Mouse (Mus musculus) kidney, adult 2 months (tissue): ENCODE results near the gene Rae1. TPM values are rescaled to one million over a fixed set of nuclear protein-coding genes. Genes with fewer than 3 reads are reported as not detected.

Source experiments
- DNase-seq: peaks from one replicate; pipeline ENCODE4 v3.0.0; 2021
- H3K27ac ChIP-seq: fragments of 200-500 bp; 2 replicates; pipeline ENCODE4 v1.5.1; 2012; ENCODE audit warnings: low read depth, low read length, control low read depth, inconsistent platforms; ENCODE audit not compliant: insufficient read depth
- H3K27me3 ChIP-seq: fragments of 200-500 bp; replicated peaks from 2 replicates; pipeline ENCODE4 v1.6.1; 2012; ENCODE audit warnings: mild to moderate bottlenecking, moderate library complexity, low read length, inconsistent platforms; ENCODE audit not compliant: control insufficient read depth, insufficient read depth
- H3K36me3 ChIP-seq: fragments of 200-500 bp; 2 replicates; pipeline ENCODE4 v1.6.1; 2012; ENCODE audit warnings: mild to moderate bottlenecking, moderate library complexity, low read length, inconsistent platforms; ENCODE audit not compliant: control insufficient read depth, insufficient read depth
- H3K4me1 ChIP-seq: fragments of 200-500 bp; 2 replicates; pipeline ENCODE4 v1.6.1; 2011; ENCODE audit warnings: low read length; ENCODE audit not compliant: control insufficient read depth, insufficient read depth
- H3K4me3 ChIP-seq: fragments of 200-500 bp; 2 replicates; pipeline ENCODE4 v1.5.1; 2011; ENCODE audit warnings: mild to moderate bottlenecking, low read depth, low read length, control low read depth; ENCODE audit not compliant: insufficient read depth
- CTCF ChIP-seq: fragments of 200-500 bp; conservative IDR thresholded peaks from 2 replicates; pipeline ENCODE4 v1.5.1; 2011; ENCODE audit warnings: low read depth, mild to moderate bottlenecking, control low read depth, low read length, moderate library complexity, mixed read lengths; ENCODE audit not compliant: insufficient read depth, insufficient read length
- POLR2A ChIP-seq: fragments of 200-500 bp; IDR thresholded peaks from one replicate; pipeline ENCODE4 v1.6.1; 2011; ENCODE audit warnings: low read depth, low read length, control low read depth
- WGBS: fragments of 180-500 bp; shearing (Covaris S2); methylation state at CpG from one replicate; pipeline ENCODE4 v1.1.7; 2018; 5-methylcytosine and 5-hydroxymethylcytosine counted together
- polyA plus RNA-seq: library from polyadenylated mRNA; depleted of rRNA; stranded (reverse); fragments of >200 nt; gene quantifications from 2 replicates; pipeline ENCODE4 v1.2.3, GENCODE M21; 2012

Gene Rae1
- polyA plus RNA-seq, 1 experiment = 56.7 TPM

DNA sequence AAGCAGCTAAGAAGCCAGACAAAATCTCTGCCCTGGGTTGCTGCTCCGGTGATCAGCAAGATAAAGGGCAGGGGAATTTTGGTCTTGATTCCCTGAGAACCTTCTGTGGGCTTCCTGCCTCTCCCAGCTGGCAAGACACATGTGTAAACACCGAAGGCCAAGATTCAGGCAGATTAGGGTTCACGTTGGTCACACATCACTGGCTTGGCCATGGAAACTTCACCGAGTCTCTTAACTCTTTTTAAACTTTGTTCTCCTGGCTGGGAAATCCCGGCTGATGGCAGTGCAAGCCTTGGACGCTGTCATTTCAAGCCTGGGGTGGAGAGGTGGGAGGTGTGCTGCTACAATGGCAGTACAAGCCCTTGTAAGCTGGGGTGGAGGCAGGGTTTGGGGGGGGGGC, 38.7 kb upstream of the Rae1 start:
- 27% methylated on average over 6 of the region's 6 CpGs for WGBS
- H3K27ac ChIP-seq = peak overlapping the region; percentile 57
- TF ChIP-seq POLR2A (no peak), CTCF (no peak)
- H3K36me3 ChIP-seq = no peaks in the 10 kb centered on the region
- DNase-seq = peak; percentile 89
- no peaks in the 10 kb centered on the region for H3K27me3 ChIP-seq
- peaks cover 23% of the 10 kb centered on the region for H3K4me1 ChIP-seq
- H3K4me3 ChIP-seq = no peak overlapping the region

DNA sequence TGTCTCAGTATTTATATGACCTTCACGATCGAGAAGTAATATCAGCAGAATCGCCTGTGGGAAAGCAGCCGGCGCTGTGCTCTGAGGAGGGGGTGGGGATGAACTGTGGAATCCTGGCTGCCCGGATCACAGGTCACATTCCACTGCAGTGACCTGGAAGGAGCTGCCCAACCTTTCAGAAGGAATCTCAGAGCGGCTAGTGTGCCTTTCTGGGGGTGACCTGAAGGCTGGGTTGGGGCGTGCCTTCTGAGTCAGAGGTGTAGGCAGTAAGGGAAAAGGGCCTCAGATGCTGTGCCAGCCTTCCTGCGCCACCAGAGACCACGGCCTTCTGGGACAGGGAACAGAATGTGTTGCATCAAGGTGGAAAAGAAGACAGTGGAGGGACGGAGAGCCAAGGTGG, 34.7 kb upstream of the Rae1 start:
- Histone ChIP-seq H3K27ac (peak overlapping the region; percentile 69), H3K4me3 (no peak overlapping the region), H3K27me3 (no peaks in the 10 kb centered on the region), H3K4me1 (peaks cover 19% of the 10 kb centered on the region; the same call in 1 of the 2 replicates), H3K36me3 (no peaks in the 10 kb centered on the region)
- WGBS = 17% methylated on average over 11 of the region's 11 CpGs
- DNase-seq = peak; percentile 84
- TF ChIP-seq CTCF (no peak), POLR2A (no peak)

DNA sequence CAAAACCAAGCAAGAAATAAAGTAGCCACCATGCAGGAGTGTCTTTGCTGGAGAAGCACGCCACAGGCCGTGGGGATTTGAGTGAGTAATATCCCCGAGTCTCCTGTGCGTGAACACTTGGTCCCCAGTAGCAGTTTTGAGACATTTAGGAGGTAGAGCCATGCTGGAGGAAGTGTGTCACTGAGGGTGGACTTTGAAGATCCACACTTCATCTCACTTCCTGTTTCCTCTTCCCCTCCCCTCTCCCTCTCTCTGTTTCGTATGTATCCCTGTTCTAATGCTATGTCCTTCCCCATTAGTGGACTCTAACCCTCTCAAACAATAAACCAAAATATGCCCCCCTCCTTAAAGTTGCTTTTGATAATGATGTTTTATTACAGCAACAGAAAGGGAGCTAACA, 33.4 kb upstream of the Rae1 start:
- no peaks in the 10 kb centered on the region for H3K27me3 ChIP-seq
- whole genome bisulfite sequencing = 86% methylated on average over 5 of the region's 5 CpGs
- no peak for DNase-seq
- peaks cover 15% of the 10 kb centered on the region; the same call in 1 of the 2 replicates for H3K4me1 ChIP-seq
- H3K4me3 ChIP-seq = no peak overlapping the region
- TF ChIP-seq POLR2A = no peak
- no peak for TF ChIP-seq CTCF
- no peaks in the 10 kb centered on the region for H3K36me3 ChIP-seq
- H3K27ac ChIP-seq = no peak overlapping the region

DNA sequence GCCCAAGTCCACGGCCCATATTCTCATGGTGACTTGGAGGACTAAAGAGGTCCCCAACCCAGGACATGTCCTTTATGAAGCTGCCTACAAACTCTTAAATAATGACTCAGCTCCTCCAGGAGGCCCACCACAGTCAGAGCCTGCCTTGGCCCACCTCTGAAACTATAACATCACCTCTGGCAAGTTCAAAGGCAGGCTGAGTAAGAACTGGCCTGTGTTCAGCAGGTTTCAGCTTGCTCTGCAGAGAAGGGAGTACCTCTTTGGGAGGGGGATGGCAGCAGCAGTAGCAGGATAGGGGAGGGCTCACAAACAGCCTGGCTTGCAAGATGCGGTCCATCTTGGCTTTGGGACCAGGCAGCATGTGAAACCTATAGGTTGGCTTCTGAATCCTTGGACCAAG, 28.1 kb upstream of the Rae1 start:
- Histone ChIP-seq H3K4me3 (no peak overlapping the region), H3K36me3 (no peaks in the 10 kb centered on the region), H3K4me1 (no peaks in the 10 kb centered on the region), H3K27me3 (no peaks in the 10 kb centered on the region), H3K27ac (no peak overlapping the region)
- no peak for TF ChIP-seq CTCF
- TF ChIP-seq POLR2A = no peak
- 94% methylated on average over 2 of the region's 2 CpGs for WGBS
- no peak for DNase-seq

DNA sequence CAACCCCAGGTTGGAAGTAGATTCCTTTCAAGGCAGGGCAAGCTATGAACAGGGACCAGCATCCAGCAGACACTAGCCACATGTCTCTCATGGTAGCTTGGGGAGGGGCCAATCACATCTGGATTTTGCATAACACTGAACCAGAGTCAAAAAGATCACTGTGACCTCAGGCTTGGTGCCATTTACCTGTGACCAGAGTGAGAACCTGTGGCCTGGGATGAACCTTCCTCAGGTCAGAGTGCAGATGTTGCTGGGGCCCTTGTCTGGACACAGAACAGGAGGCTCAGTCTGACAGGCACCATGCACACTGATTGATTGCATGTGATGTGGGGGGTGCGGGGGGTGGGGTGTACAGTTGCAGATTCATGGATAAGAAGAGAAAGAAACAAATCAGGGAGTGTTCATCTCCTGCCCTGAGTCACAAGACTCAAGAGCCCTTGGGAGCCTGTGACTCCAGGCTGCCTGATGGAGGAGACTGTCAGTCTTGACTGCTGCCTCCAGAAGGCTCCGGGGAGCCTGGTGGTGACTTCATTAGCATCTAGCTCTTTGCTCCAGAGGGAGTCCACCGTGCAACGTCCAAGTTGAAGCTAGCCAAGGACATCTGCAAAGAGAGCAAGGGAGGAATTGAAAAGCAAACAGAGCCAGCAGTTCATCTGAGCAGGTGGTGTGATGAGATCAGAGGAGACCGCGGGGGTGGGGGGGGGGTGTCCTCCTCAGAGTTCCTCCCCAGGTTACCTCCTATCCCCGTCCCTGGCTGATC, 25.9 kb upstream of the Rae1 start:
- Histone ChIP-seq H3K27me3 (no peaks in the 10 kb centered on the region), H3K4me3 (no peak overlapping the region), H3K36me3 (no peaks in the 10 kb centered on the region), H3K4me1 (no peaks in the 10 kb centered on the region), H3K27ac (no peak overlapping the region)
- TF ChIP-seq POLR2A (no peak), CTCF (no peak)
- 24% methylated on average over 7 of the region's 7 CpGs for WGBS
- no peak for DNase-seq

DNA sequence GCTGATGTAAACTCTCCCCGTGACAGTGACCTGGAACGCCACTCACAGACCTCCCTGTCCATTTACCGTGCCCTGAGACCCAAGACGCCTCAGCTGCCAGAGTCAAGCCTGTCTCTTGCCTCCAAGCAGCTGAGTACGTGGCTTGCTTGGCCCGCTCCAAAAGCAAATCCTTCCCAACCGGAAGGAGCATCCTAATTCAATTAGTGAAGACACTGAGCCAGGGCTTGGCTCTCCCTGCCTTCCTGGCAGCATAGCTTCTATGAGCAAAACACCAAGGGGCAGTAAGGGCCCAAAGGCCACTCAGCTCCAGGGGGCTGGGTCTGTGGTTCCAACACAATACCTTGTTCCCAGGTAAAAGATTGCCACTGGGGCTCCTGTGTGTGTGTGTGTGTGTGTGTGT, 25.2 kb upstream of the Rae1 start:
- Histone ChIP-seq H3K27me3 (no peaks in the 10 kb centered on the region), H3K27ac (no peak overlapping the region), H3K4me3 (no peak overlapping the region), H3K36me3 (no peaks in the 10 kb centered on the region), H3K4me1 (no peaks in the 10 kb centered on the region)
- no peak for DNase-seq
- no peak for TF ChIP-seq POLR2A
- TF ChIP-seq CTCF = no peak
- WGBS = 71% methylated on average over 7 of the region's 7 CpGs

DNA sequence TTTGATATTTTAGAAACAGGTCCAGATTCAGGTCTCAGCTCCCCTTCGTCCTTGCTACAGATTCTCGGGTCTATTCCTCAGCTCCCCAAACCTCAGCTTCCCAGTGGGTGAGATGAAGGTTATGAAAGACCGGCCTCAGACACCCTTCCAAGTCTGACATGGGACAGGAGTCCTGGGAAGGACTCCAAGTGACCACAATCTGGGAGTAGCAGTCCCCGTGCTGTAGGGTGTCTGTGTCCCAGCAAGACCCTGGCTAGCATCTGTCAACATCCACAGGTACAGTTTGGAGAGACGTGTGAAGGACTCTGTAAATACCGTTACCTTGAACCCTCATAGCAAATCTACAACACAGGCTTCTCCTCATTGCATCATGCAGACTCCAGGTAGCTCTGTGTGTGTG, 24.8 kb upstream of the Rae1 start:
- Histone ChIP-seq H3K27me3 (no peaks in the 10 kb centered on the region), H3K36me3 (no peaks in the 10 kb centered on the region), H3K4me1 (no peaks in the 10 kb centered on the region), H3K27ac (no peak overlapping the region), H3K4me3 (no peak overlapping the region)
- no peak for DNase-seq
- 89% methylated on average over 6 of the region's 6 CpGs for WGBS
- no peak for TF ChIP-seq CTCF
- no peak for TF ChIP-seq POLR2A
